ENCODE assay signal across 8 mouse cellular contexts in the genomic region with DNA sequence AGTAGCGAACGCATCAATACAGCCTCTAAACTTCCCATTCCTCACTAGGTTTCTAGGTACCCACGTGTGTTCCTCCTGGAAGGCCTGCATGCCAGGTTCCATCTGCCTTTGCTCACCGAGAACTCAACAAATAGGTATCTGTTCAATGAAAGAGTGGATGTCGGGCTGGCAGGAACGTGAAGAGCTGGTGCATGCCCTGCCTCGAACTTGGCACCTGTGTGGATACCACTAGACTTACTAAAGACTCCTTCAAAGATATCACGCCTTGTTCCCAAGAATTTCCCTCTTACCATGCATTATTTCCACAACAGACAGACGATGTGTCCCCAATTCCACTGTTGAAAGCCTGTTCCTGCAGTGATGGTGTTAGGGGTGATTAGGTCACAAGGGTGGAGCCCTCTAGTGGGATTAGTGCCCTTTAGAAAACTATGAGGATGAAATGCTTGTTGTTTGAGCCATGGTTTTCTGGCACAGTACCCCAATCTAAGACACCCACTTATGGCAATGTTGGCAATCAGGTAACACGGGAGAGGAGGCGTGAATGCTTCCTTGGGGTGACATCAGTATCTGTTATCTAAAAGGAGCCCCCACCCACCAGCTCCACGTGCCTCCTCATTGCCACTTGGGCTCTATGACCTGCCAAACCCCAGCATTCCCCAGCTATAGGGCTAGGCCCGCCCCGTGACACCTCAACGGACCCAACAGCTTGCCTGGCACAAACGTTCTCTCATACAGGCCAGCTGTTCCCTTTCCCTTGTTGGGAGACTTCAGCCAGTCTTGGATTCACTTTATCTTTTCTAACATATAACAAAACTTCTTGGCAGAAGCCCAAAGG. TPM values are rescaled to one million over a fixed set of nuclear protein-coding genes. Genes with fewer than 3 reads are reported as not detected.
A peak's percentile ranks its signal among the peaks of the same experiment; 100 is the strongest.
DNase-seq lines count a peak whose midpoint lies in the region; ATAC-seq and TF ChIP-seq lines count a peak whose summit lies in the region.

No protein-coding gene starts in this region.

- H3K4me2 ChIP-seq in forebrain, embryonic 14.5 days (ENCODE audit: low read length): peak overlapping the region; percentile 75
- peak overlapping the region; percentile 92 for H3K4me2 ChIP-seq in liver, embryonic 14.5 days (ENCODE audit: low read depth)

- no peak for TF ChIP-seq EP300 in liver, embryonic 14.5 days (IDR thresholded peaks at IDR 0.05; ENCODE audit: low read depth)

- intact Hi-C loops in heart, postnatal 25 days (cut with DNase I): loop anchor here (10.0 kb wide), 2 partner anchors 594 to 714 kb away; a partner anchor contains a TSS

- H3K9me3 ChIP-seq in forebrain, embryonic 14.5 days (replicated peaks; ENCODE audit: control insufficient read depth, low read length): no peaks in the 10 kb centered on the region
- H3K9me3 ChIP-seq in liver, embryonic 14.5 days (ENCODE audit: control insufficient read depth, low read length): no peaks in the 10 kb centered on the region

- peak overlapping the region; percentile 93 for H3K4me3 ChIP-seq in forebrain, embryonic 14.5 days (ENCODE audit: low read depth, low read length)
- peak overlapping the region in 1 of 2 experiments; percentile 75; a peak in 1 of 4 replicates for H3K4me3 ChIP-seq in liver, embryonic 14.5 days (ENCODE audit: insufficient read depth in 1 of 2, low read depth in 2 of 2, low read length in 2 of 2)

- no peak overlapping the region for H3K27ac ChIP-seq in forebrain, embryonic 14.5 days (ENCODE audit: low read depth, low read length)
- H3K27ac ChIP-seq in liver, embryonic 14.5 days: no peak overlapping the region

- TF ChIP-seq CTCF in liver, embryonic 14.5 days (IDR thresholded peaks at IDR 0.05; ENCODE audit: low read depth): 0 out of 2 replicates have a peak, but pooled peaks have one; percentile 11

- H3K9ac ChIP-seq in forebrain, embryonic 14.5 days (ENCODE audit: low read length): peak overlapping the region; percentile 92
- H3K9ac ChIP-seq in liver, embryonic 14.5 days (replicated peaks): no peak overlapping the region

- DNase-seq in heart, adult 11 months: peak; percentile 95
- no peak for DNase-seq in heart, postnatal 25 days (ENCODE audit: low spot score)
- peak; percentile 56 for DNase-seq in 416B (ENCODE audit: low read depth)
- DNase-seq in forebrain, embryonic 14.5 days (ENCODE audit: low spot score): peak; percentile 41
- DNase-seq in liver, embryonic 14.5 days (ENCODE audit: low read depth in 3 of 3, low spot score in 3 of 3): no peak
- DNase-seq in layer of hippocampus, adult 9-11 months: no peak
- no peak for DNase-seq in layer of hippocampus, adult 11-12 months (ENCODE audit: low spot score)
- DNase-seq in embryo, embryonic 10.5 days (ENCODE audit: low spot score): no peak

- WGBS in forebrain, embryonic 14.5 days: 70% methylated on average over 16 of the region's 16 CpGs
- 58% methylated on average over 16 of the region's 16 CpGs for WGBS in liver, embryonic 14.5 days (ENCODE audit: insufficient replicate concordance)

- no peak for ATAC-seq in forebrain, embryonic 14.5 days
- ATAC-seq in liver, embryonic 14.5 days (ENCODE audit: insufficient read depth): no peak

- peaks cover 4% of the 10 kb centered on the region; the same call in 1 of the 2 replicates for H3K36me3 ChIP-seq in forebrain, embryonic 14.5 days (ENCODE audit: control insufficient read depth, insufficient read depth, low read length)
- H3K36me3 ChIP-seq in liver, embryonic 14.5 days (replicated peaks; ENCODE audit: control insufficient read depth, insufficient read depth, low read depth): no peaks in the 10 kb centered on the region

- no peaks in the 10 kb centered on the region for H3K27me3 ChIP-seq in forebrain, embryonic 14.5 days (replicated peaks; ENCODE audit: control insufficient read depth, insufficient read depth, low read length)
- H3K27me3 ChIP-seq in liver, embryonic 14.5 days (ENCODE audit: control insufficient read depth, insufficient read depth, low read length): no peaks in the 10 kb centered on the region

- peaks cover 28% of the 10 kb centered on the region for H3K4me1 ChIP-seq in forebrain, embryonic 14.5 days (ENCODE audit: control insufficient read depth, insufficient read depth, low read length)
- peaks cover 6 to 19% of the 10 kb centered on the region in 2 experiments for H3K4me1 ChIP-seq in liver, embryonic 14.5 days (replicated peaks; ENCODE audit: control insufficient read depth in 2 of 2, insufficient read depth in 2 of 2, low read length in 1 of 2)

RNA-seq across cellular contexts. Expression of a gene that starts 1.9 kb away (rescaled TPM):
- total RNA-seq in heart, postnatal 25 days (2021): 10 to 100 TPM; 34.6 to 37.4 TPM
- polyA plus RNA-seq in forebrain, embryonic 14.5 days (2014; fragmentation: Nextera tagmentation; extraction: Ambion mirVana): 16.9 and 21.6 TPM in 2 replicates
- polyA plus RNA-seq in liver, embryonic 14.5 days (2012; rRNA removed): 4.3 and 4.8 TPM in 2 replicates
- 3.9 and 4.7 TPM in 2 replicates for polyA plus RNA-seq in liver, embryonic 14.5 days (2014; fragmentation: Nextera tagmentation; extraction: Ambion mirVana)

RNA-seq across cellular contexts. Expression of a gene that starts 4.2 kb away (rescaled TPM):
- total RNA-seq in heart, postnatal 25 days (2021): 10 to 100 TPM; 55.1 to 56.0 TPM
- polyA plus RNA-seq in forebrain, embryonic 14.5 days (2014; fragmentation: Nextera tagmentation; extraction: Ambion mirVana): 50.2 and 65.6 TPM in 2 replicates
- 2.7 and 3.1 TPM in 2 replicates for polyA plus RNA-seq in liver, embryonic 14.5 days (2012; rRNA removed)
- 9.6 and 10.0 TPM in 2 replicates for polyA plus RNA-seq in liver, embryonic 14.5 days (2014; fragmentation: Nextera tagmentation; extraction: Ambion mirVana)

Comparison
In these comparisons a context has a peak if more than half of its experiments do, and no peak if none do; other contexts are left out.
1. DNase-seq: peak in heart, adult 11 months (single experiment), 416B (single experiment) and forebrain, embryonic 14.5 days (single experiment); none in heart, postnatal 25 days (single experiment), liver, embryonic 14.5 days (0 of 3), layer of hippocampus, adult 9-11 months (single experiment), layer of hippocampus, adult 11-12 months (single experiment) and embryo, embryonic 10.5 days (single experiment).